Mouse (Mus musculus) cerebellum, adult 2 months (tissue): ENCODE results near the gene Cyp2j12.

Source experiments
- CTCF ChIP-seq: fragments of 200-500 bp; IDR thresholded peaks from 2 replicates; pipeline ENCODE4 v1.5.1; 2011; ENCODE audit warnings: low read depth, mild to moderate bottlenecking, control low read depth, low read length, moderate library complexity, borderline replicate concordance; ENCODE audit not compliant: insufficient read depth
- POLR2A ChIP-seq: fragments of 200-500 bp; IDR thresholded peaks from 2 replicates; pipeline ENCODE4 v1.6.1; 2011; ENCODE audit warnings: low read length, control low read depth, borderline replicate concordance; ENCODE audit not compliant: insufficient read depth

DNA sequence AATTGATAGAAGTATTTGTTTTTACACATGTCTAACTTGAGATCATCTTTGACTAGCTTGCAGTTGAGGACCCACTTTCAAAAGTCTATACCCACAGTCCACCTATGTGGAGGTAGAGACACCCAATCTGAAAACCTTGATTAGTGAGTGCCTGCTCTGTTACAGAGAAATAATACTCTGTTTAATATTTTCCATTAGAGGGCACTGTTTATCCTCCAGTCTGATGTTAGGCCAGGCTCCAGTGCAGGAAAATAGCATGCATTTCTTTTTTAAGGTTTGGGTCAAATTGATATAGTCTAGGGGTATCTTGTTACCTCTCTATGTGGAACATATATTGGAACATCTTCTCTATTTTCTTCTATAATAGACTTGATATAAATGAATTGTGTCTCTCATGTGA is 49.1 kb downstream of the Cyp2j12 start:
- no peak for TF ChIP-seq POLR2A
- no peak for TF ChIP-seq CTCF
